Mouse (Mus musculus) ES-E14 (cell line): Measurements from ENCODE around the gene Egfl8.

Experiments used
- HCFC1 ChIP-seq: IDR thresholded peaks from 2 replicates; pipeline ENCODE4 v1.6.1; 2012; ENCODE audit warnings: low read length, inconsistent platforms, borderline replicate concordance; ENCODE audit not compliant: insufficient read depth
- MAFK ChIP-seq: IDR thresholded peaks from 2 replicates; pipeline ENCODE4 v1.6.1; 2014; ENCODE audit warnings: mild to moderate bottlenecking, low read depth, low read length, inconsistent platforms; ENCODE audit not compliant: insufficient read depth

GRCm38 (mm10) chr17:34662468-34662867 lies 46.7 kb upstream of the Egfl8 start:
- TF ChIP-seq HCFC1 (no peak), MAFK (no peak)
